Mouse (Mus musculus) lung, postnatal 0 days (tissue): ENCODE results near the gene R3hdml. TPM values are rescaled to one million over a fixed set of nuclear protein-coding genes. Genes with fewer than 3 reads are reported as not detected.
"Not testable (repeated sequence)": the region's sequence is repeated elsewhere in the genome, so short reads cannot be mapped to it uniquely, and the experiment has no call there.

Experiments
- ATAC-seq: fragments of 200-750 bp; cut with Nextera tagmentation; 2 replicates; pipeline ENCODE4 v1.8.0; 2017; ENCODE audit warnings: moderate library complexity
- DNase-seq: peaks from one replicate; pipeline ENCODE4 v3.0.0-alpha.2; 2016; ENCODE audit warnings: low spot score
- H3K27ac ChIP-seq: fragments of 300-500 bp; sonication (generic); 2 replicates; pipeline ENCODE4 v1.5.1; 2014; ENCODE audit warnings: antibody characterized with exemption, mild to moderate bottlenecking, low read length, mixed read lengths
- H3K27me3 ChIP-seq: fragments of 300-500 bp; sonication (generic); replicated peaks from 2 replicates; pipeline ENCODE4 v1.6.1; 2014; ENCODE audit warnings: low read length, mixed read lengths; ENCODE audit not compliant: insufficient read depth
- H3K36me3 ChIP-seq: fragments of 300-500 bp; sonication (generic); 2 replicates; pipeline ENCODE4 v1.6.1; 2014; ENCODE audit warnings: low read length, mixed read lengths; ENCODE audit not compliant: insufficient read depth
- H3K4me1 ChIP-seq: fragments of 300-500 bp; sonication (generic); 2 replicates; pipeline ENCODE4 v1.6.1; 2014; ENCODE audit warnings: antibody characterized with exemption, low read depth, low read length, mixed read lengths; ENCODE audit not compliant: insufficient read depth
- H3K4me2 ChIP-seq: fragments of 300-500 bp; sonication (generic); replicated peaks from 2 replicates; pipeline ENCODE4 v1.6.1; 2014; ENCODE audit warnings: low read depth, mild to moderate bottlenecking, low read length, moderate library complexity, mixed read lengths
- H3K4me3 ChIP-seq: fragments of 300-500 bp; sonication (generic); 2 replicates; pipeline ENCODE4 v1.5.1; 2014; ENCODE audit warnings: low read depth, low read length
- H3K9ac ChIP-seq: fragments of 300-500 bp; sonication (generic); replicated peaks from 2 replicates; pipeline ENCODE4 v1.6.1; 2014; ENCODE audit warnings: low read depth, mild to moderate bottlenecking
- H3K9me3 ChIP-seq: fragments of 300-500 bp; sonication (generic); 2 replicates; pipeline ENCODE4 v1.6.1; 2016; ENCODE audit warnings: low read length, mixed read lengths
- CTCF ChIP-seq: IDR thresholded peaks from 2 replicates; pipeline ENCODE4 v1.5.1; 2016; ENCODE audit warnings: antibody characterized with exemption, mild to moderate bottlenecking
- EP300 ChIP-seq: IDR thresholded peaks from 2 replicates; pipeline ENCODE4 v1.6.1; 2016; ENCODE audit warnings: antibody characterized with exemption, mild to moderate bottlenecking, control low read depth
- WGBS: fragments of 180-500 bp; shearing (Covaris S2); extraction: QIAGEN DNeasy Blood & Tissue Kit; methylation state at CpG from one replicate; pipeline ENCODE4 v1.1.7; 2014; 5-methylcytosine and 5-hydroxymethylcytosine counted together
- polyA plus RNA-seq: library from polyadenylated mRNA; unstranded; fragments of >200 nt; fragmentation: Nextera tagmentation; extraction: Ambion mirVana; gene quantifications from 2 replicates; pipeline ENCODE4 v1.2.1, GENCODE M21; 2015

R3hdml gene
- polyA plus RNA-seq, 1 experiment from 2014 or later: 0.18 TPM

DNA sequence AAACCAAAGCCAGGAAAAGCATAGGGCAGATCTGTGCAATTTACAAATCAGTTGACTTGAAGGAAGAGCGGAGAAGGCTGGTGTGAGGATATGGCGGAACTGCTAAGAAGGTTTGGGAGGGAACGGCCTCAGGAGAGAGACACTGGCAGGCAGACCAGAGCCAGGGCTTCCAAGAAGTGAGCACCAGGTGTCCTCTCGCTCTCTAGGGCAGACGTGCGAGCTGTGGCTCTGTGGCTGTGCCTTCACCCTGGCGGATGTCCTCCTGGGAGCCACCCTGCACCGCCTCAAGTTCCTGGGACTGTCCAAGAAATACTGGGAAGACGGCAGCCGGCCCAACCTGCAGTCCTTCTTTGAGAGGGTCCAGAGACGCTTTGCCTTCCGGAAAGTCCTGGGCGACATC lies 38.7 kb upstream of the R3hdml start:
- 0 out of 2 replicates have a peak, but pooled peaks cover 3% of the 10 kb centered on the region for H3K27me3 ChIP-seq
- no peak for TF ChIP-seq CTCF
- no peak for TF ChIP-seq EP300
- no peak overlapping the region for H3K4me2 ChIP-seq
- no peak overlapping the region for H3K4me3 ChIP-seq
- DNase-seq (no peak), ATAC-seq (no peak)
- H3K9me3 ChIP-seq: no peaks in the 10 kb centered on the region
- 75% methylated on average over 13 of the region's 13 CpGs for WGBS
- no peak overlapping the region for H3K9ac ChIP-seq
- no peaks in the 10 kb centered on the region for H3K36me3 ChIP-seq
- H3K27ac ChIP-seq: no peak overlapping the region
- no peaks in the 10 kb centered on the region for H3K4me1 ChIP-seq

DNA sequence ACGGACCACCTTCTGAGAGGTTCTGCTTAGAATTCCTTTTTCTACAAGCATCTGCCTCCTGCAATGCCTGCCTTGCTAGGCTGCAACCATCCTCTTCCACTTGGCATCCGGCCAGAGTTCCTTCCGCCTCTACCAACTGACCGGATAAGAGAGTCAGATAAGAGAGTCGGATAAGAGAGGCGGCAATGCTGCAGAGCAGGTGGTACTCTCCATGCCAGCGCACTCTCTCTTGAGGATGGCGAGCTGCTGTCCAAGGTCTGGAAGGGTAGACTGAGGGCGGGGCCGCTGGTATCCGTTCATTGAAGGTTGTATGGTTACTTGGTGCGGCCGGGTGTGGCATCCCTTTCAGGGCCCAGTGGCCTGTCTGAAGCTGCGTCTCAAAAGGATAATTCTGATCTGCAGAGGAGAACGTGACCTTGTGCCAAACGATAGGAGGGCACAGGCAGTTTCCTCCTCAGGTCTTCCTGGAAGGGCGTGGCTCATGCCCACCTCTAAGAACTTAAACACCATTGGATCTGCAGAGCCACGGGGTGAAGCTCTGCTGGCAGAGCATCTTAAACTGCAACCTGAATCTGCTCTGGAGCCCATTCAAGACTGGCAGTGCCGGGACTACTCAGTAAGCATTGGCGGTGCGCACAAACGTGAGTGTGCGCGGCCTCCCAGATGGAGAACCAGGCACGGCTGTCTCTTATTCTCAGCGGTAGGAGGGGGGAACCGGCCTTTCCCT lies 33.4 kb upstream of the R3hdml start:
- H3K4me3 ChIP-seq: no peak overlapping the region
- 37% methylated on average over 27 of the region's 27 CpGs for WGBS
- DNase-seq (no peak), ATAC-seq (peak; percentile 37; the same call in 1 of the 2 replicates)
- no peak overlapping the region for H3K4me2 ChIP-seq
- H3K27ac ChIP-seq: no peak overlapping the region
- no peaks in the 10 kb centered on the region for H3K36me3 ChIP-seq
- H3K9ac ChIP-seq: no peak overlapping the region
- TF ChIP-seq EP300 (no peak), CTCF (no peak)
- no peaks in the 10 kb centered on the region; the same call in 1 of the 2 replicates for H3K4me1 ChIP-seq
- H3K27me3 ChIP-seq: 0 out of 2 replicates have a peak, but pooled peaks cover 3% of the 10 kb centered on the region
- no peaks in the 10 kb centered on the region for H3K9me3 ChIP-seq

DNA sequence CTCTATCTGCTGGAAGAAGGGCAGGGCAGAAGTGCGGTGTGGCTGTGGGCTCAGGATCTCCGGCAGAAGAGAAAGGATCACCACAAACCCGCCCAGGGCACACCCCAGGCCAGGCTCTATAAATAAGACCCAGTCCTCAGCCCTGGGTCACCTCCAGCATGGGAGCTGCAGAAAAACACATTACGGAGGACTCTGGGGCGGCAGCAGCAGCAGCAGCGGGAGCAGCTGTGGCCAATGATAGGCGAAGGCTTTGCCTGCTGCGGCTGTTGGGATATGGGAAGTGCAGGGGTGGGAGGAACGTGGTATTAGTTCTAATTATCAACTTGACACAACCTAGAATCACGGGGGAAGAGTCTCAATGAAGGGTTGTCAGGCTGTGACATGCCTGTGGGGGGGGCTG lies 32.7 kb upstream of the R3hdml start:
- Histone ChIP-seq H3K4me3 (no peak overlapping the region), H3K36me3 (no peaks in the 10 kb centered on the region), H3K9ac (no peak overlapping the region), H3K4me1 (no peaks in the 10 kb centered on the region; the same call in 1 of the 2 replicates), H3K9me3 (no peaks in the 10 kb centered on the region), H3K4me2 (no peak overlapping the region), H3K27me3 (0 out of 2 replicates have a peak, but pooled peaks cover 3% of the 10 kb centered on the region), H3K27ac (no peak overlapping the region)
- ATAC-seq (no peak), DNase-seq (no peak)
- WGBS: 45% methylated on average over 10 of the region's 10 CpGs
- no peak for TF ChIP-seq EP300
- no peak for TF ChIP-seq CTCF

DNA sequence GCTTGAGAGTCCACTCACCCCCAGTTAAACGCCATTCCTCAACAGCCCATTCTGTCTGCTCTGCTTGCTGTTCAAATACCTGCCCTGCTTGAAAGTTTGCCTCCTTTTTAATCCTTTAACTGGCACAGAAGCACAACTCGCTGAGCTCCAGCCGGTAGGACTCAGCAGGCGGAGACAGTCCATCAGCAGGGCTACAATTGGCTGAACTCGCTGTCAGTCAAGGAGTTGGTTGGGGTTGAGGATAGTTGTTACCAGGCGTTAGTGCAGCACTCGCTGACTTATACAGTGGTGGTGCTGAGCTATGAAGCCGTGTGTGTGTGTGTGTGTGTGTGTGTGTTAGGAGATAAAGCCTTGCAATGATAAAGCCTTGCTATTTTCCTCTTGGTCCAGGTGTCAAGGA lies 31.5 kb upstream of the R3hdml start:
- H3K36me3 ChIP-seq: 0 out of 2 replicates have a peak, but pooled peaks cover 4% of the 10 kb centered on the region
- no peak overlapping the region for H3K4me2 ChIP-seq
- ATAC-seq: no peak
- no peak overlapping the region for H3K9ac ChIP-seq
- TF ChIP-seq EP300: no peak
- TF ChIP-seq CTCF: no peak
- no peaks in the 10 kb centered on the region; the same call in 1 of the 2 replicates for H3K4me1 ChIP-seq
- DNase-seq: no peak
- no peaks in the 10 kb centered on the region for H3K9me3 ChIP-seq
- no peak overlapping the region for H3K4me3 ChIP-seq
- WGBS: 79% methylated on average over 8 of the region's 8 CpGs
- 0 out of 2 replicates have a peak, but pooled peaks cover 3% of the 10 kb centered on the region for H3K27me3 ChIP-seq
- no peak overlapping the region for H3K27ac ChIP-seq

DNA sequence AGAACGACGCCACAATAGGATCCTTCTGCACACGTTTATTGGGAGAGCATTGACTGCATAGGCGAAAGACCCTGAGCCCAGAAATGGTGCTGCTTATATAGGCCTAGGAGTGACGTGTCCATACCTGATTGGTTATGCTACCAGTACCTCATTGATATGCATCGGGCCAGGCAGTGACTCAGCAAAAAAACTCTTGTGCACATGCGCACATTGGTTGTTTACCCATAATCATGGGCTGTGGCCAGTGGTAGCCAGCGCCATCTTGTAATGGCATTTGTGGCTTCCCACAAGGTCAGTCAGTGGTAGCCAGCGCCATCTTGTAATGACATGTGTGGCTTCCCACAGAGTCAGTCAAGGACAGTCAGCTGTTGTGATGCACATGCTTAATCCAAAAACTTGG lies 30.8 kb upstream of the R3hdml start:
- not testable (repeated sequence) for H3K9me3 ChIP-seq, H3K27me3 ChIP-seq, H3K9ac ChIP-seq, H3K36me3 ChIP-seq, ATAC-seq, DNase-seq, H3K4me3 ChIP-seq, H3K4me1 ChIP-seq, H3K27ac ChIP-seq, H3K4me2 ChIP-seq
- WGBS: 90% methylated on average over 8 of the region's 9 CpGs

DNA sequence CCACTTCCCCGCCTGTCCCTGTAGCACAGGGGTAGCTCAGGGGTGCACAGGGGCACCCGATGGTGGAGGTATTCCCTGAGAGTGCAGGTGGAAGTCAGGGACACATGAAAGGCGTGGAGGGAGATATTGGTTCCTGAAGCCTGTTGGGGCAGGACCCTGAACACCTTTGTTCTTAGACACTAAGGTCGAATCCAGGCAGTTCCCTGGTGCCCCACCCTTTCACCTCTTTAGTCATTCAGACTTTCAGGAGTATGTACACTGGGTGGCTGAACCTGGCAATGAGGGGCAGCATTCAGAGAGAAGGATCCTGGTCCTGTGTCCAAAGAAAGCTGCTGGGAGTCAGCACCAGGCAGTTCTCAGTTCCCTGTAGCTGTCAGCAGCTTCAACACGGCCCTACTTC lies 29.7 kb upstream of the R3hdml start:
- no peak for ATAC-seq
- no peak for DNase-seq

More for the DNA sequence above, 29.7 kb upstream of the R3hdml start:
- Histone ChIP-seq H3K36me3 (0 out of 2 replicates have a peak, but pooled peaks cover 4% of the 10 kb centered on the region), H3K4me3 (no peak overlapping the region), H3K27ac (no peak overlapping the region), H3K9ac (no peak overlapping the region), H3K27me3 (0 out of 2 replicates have a peak, but pooled peaks cover 3% of the 10 kb centered on the region), H3K4me1 (no peaks in the 10 kb centered on the region; the same call in 1 of the 2 replicates), H3K9me3 (no peaks in the 10 kb centered on the region), H3K4me2 (no peak overlapping the region)
- no peak for TF ChIP-seq EP300
- no peak for TF ChIP-seq CTCF
- WGBS: 67% methylated on average over 5 of the region's 5 CpGs
